Mouse (Mus musculus): ENCODE results near the gene S1pr2. TPM values are rescaled to one million over a fixed set of nuclear protein-coding genes. Genes with fewer than 3 reads are reported as not detected.
"Not testable (repeated sequence)": the region's sequence is repeated elsewhere in the genome, so short reads cannot be mapped to it uniquely, and the experiment has no call there.

The S1pr2 gene
- polyA plus RNA-seq, 1 experiment from 2014 or later: 6.8 TPM

- Histone ChIP-seq H3K4me3 (no peak overlapping the region), H3K27ac (no peak overlapping the region), H3K9me3 (replicated peaks) (no peaks in the 10 kb centered on the region), H3K36me3 (ENCODE audit: poor library complexity, severe bottlenecking) (peaks cover 28% of the 10 kb centered on the region), H3K27me3 (peaks cover 48% of the 10 kb centered on the region), H3K4me1 (peaks cover 10% of the 10 kb centered on the region), H3K4me2 (no peak overlapping the region), H3K9ac (no peak overlapping the region)
- ATAC-seq: no peak
- WGBS: 68% methylated on average over 5 of the region's 5 CpGs
These were observed 35.3 kb upstream of the S1pr2 start for GRCm38 (mm10) chr9:21011846-21012312.

- not testable (repeated sequence) for H3K9ac ChIP-seq; H3K4me3 ChIP-seq; H3K4me2 ChIP-seq; ATAC-seq; H3K9me3 ChIP-seq (replicated peaks); H3K27ac ChIP-seq
- WGBS: 81% methylated on average over 9 of the region's 9 CpGs
- Histone ChIP-seq H3K4me1 (peaks cover 10% of the 10 kb centered on the region), H3K36me3 (ENCODE audit: poor library complexity, severe bottlenecking) (peaks cover 35% of the 10 kb centered on the region), H3K27me3 (peaks cover 39% of the 10 kb centered on the region)
These were observed 34.5 kb upstream of the S1pr2 start for GRCm38 (mm10) chr9:21010939-21011541.

- Histone ChIP-seq H3K27me3 (peaks cover 33% of the 10 kb centered on the region), H3K4me3 (no peak overlapping the region), H3K4me1 (peaks cover 4% of the 10 kb centered on the region; the same call in 1 of the 2 replicates), H3K27ac (no peak overlapping the region), H3K9me3 (replicated peaks) (no peaks in the 10 kb centered on the region), H3K9ac (no peak overlapping the region), H3K36me3 (ENCODE audit: poor library complexity, severe bottlenecking) (peaks cover 42% of the 10 kb centered on the region), H3K4me2 (no peak overlapping the region)
- WGBS: 71% methylated on average over 2 of the region's 2 CpGs
- no peak for ATAC-seq
These were observed 33.8 kb upstream of the S1pr2 start for GRCm38 (mm10) chr9:21010362-21010761.

- 89% methylated on average over 7 of the region's 7 CpGs for WGBS
- Histone ChIP-seq H3K4me3 (no peak overlapping the region), H3K9ac (no peak overlapping the region), H3K9me3 (replicated peaks) (no peaks in the 10 kb centered on the region), H3K4me2 (no peak overlapping the region), H3K4me1 (peaks cover 8% of the 10 kb centered on the region), H3K27ac (no peak overlapping the region), H3K27me3 (peaks cover 12% of the 10 kb centered on the region), H3K36me3 (ENCODE audit: poor library complexity, severe bottlenecking) (peaks cover 51% of the 10 kb centered on the region)
- no peak for ATAC-seq
These were observed 31.4 kb upstream of the S1pr2 start for GRCm38 (mm10) chr9:21008007-21008406.

- Histone ChIP-seq H3K36me3 (ENCODE audit: poor library complexity, severe bottlenecking) (peaks cover 51% of the 10 kb centered on the region), H3K27me3 (peaks cover 7% of the 10 kb centered on the region), H3K9me3 (replicated peaks) (no peaks in the 10 kb centered on the region), H3K27ac (no peak overlapping the region), H3K9ac (no peak overlapping the region), H3K4me1 (peaks cover 8% of the 10 kb centered on the region), H3K4me2 (no peak overlapping the region), H3K4me3 (no peak overlapping the region)
- 89% methylated on average over 10 of the region's 10 CpGs for WGBS
- ATAC-seq: no peak
These were observed 30.9 kb upstream of the S1pr2 start for GRCm38 (mm10) chr9:21007313-21007952.

- Histone ChIP-seq H3K9ac (peak within 1 kb of the TSS; percentile 83), H3K4me3 (peak within 1 kb of the TSS; percentile 82), H3K4me1 (peaks cover 11% of the 10 kb centered on the region), H3K9me3 (replicated peaks) (no peaks in the 10 kb centered on the region), H3K27ac (peak within 1 kb of the TSS; percentile 68), H3K27me3 (no peaks in the 10 kb centered on the region), H3K36me3 (ENCODE audit: poor library complexity, severe bottlenecking) (peaks cover 33% of the 10 kb centered on the region), H3K4me2 (peak within 1 kb of the TSS; percentile 86)
- peak; percentile 92 for ATAC-seq
- under 1% methylated on average over 72 of the region's 72 CpGs for WGBS
These were observed 26.3 kb upstream of the S1pr2 start, which contains the start of gene Mrpl4 for GRCm38 (mm10) chr9:21002627-21003551. Gene Mrpl4 (plus strand): TSS chr9:21002738.

- peaks cover 11% of the 10 kb centered on the region for H3K4me1 ChIP-seq
- peak overlapping the region; percentile 82 for H3K4me3 ChIP-seq
- peak overlapping the region; percentile 86 for H3K4me2 ChIP-seq
- 11% methylated on average over 7 of the region's 7 CpGs for WGBS
- H3K9me3 ChIP-seq (replicated peaks): no peaks in the 10 kb centered on the region
- H3K9ac ChIP-seq: peak overlapping the region; percentile 83
- H3K27ac ChIP-seq: peak overlapping the region; percentile 68
- no peak; the same call in 1 of the 2 replicates for ATAC-seq
- H3K36me3 ChIP-seq (ENCODE audit: poor library complexity, severe bottlenecking): peaks cover 27% of the 10 kb centered on the region
- H3K27me3 ChIP-seq: no peaks in the 10 kb centered on the region
These were observed 25.7 kb upstream of the S1pr2 start for GRCm38 (mm10) chr9:21002270-21002626.

GRCm38 (mm10) chr9:21001651-21002200, 25.1 kb upstream of the S1pr2 start:
- peak overlapping the region; percentile 86; the same call in 1 of the 2 replicates for H3K4me2 ChIP-seq
- H3K4me1 ChIP-seq: peaks cover 11% of the 10 kb centered on the region
- H3K4me3 ChIP-seq: no peak overlapping the region
- WGBS: 79% methylated on average over 6 of the region's 6 CpGs
- H3K27ac ChIP-seq: no peak overlapping the region
- no peak for ATAC-seq
- no peaks in the 10 kb centered on the region for H3K9me3 ChIP-seq (replicated peaks)
- H3K36me3 ChIP-seq (ENCODE audit: poor library complexity, severe bottlenecking): peaks cover 22% of the 10 kb centered on the region
- no peak overlapping the region for H3K9ac ChIP-seq
- no peaks in the 10 kb centered on the region for H3K27me3 ChIP-seq

- Histone ChIP-seq H3K4me2 (no peak overlapping the region), H3K9ac (no peak overlapping the region), H3K9me3 (replicated peaks) (no peaks in the 10 kb centered on the region), H3K4me1 (peaks cover 11% of the 10 kb centered on the region), H3K4me3 (no peak overlapping the region), H3K36me3 (ENCODE audit: poor library complexity, severe bottlenecking) (peaks cover 14% of the 10 kb centered on the region), H3K27ac (no peak overlapping the region), H3K27me3 (no peaks in the 10 kb centered on the region)
- no peak for ATAC-seq
These were observed 24.2 kb upstream of the S1pr2 start for GRCm38 (mm10) chr9:21000811-21001210.

GRCm38 (mm10) chr9:20998337-20998736, 21.8 kb upstream of the S1pr2 start:
- not testable (repeated sequence) for H3K36me3 ChIP-seq (ENCODE audit: poor library complexity, severe bottlenecking); H3K27me3 ChIP-seq
- WGBS: 74% methylated on average over 1 of the region's 1 CpGs

GRCm38 (mm10) chr9:20997065-20997464, 20.5 kb upstream of the S1pr2 start:
- H3K36me3 ChIP-seq (ENCODE audit: poor library complexity, severe bottlenecking): no peaks in the 10 kb centered on the region
- no peak overlapping the region for H3K27ac ChIP-seq
- H3K27me3 ChIP-seq: no peaks in the 10 kb centered on the region
- no peaks in the 10 kb centered on the region for H3K9me3 ChIP-seq (replicated peaks)
- no peaks in the 10 kb centered on the region for H3K4me1 ChIP-seq
- no peak overlapping the region for H3K4me3 ChIP-seq
- H3K4me2 ChIP-seq: no peak overlapping the region
- no peak for ATAC-seq
- WGBS: 88% methylated on average over 8 of the region's 8 CpGs
- H3K9ac ChIP-seq: no peak overlapping the region

More at GRCm38 (mm10) chr9:20998337-20998736, 21.8 kb upstream of the S1pr2 start:
- ATAC-seq; H3K27ac ChIP-seq; H3K9me3 ChIP-seq (replicated peaks); H3K9ac ChIP-seq; H3K4me1 ChIP-seq; H3K4me2 ChIP-seq; H3K4me3 ChIP-seq: not testable (repeated sequence)

GRCm38 (mm10) chr9:20995069-20995468, 18.5 kb upstream of the S1pr2 start:
- H3K4me2 ChIP-seq: no peak overlapping the region
- H3K27ac ChIP-seq: no peak overlapping the region
- no peak overlapping the region for H3K9ac ChIP-seq
- no peak for ATAC-seq
- H3K4me1 ChIP-seq: no peaks in the 10 kb centered on the region
- H3K36me3 ChIP-seq (ENCODE audit: poor library complexity, severe bottlenecking): no peaks in the 10 kb centered on the region
- H3K27me3 ChIP-seq: no peaks in the 10 kb centered on the region
- 63% methylated on average over 3 of the region's 3 CpGs for WGBS
- H3K4me3 ChIP-seq: no peak overlapping the region
- H3K9me3 ChIP-seq (replicated peaks): no peaks in the 10 kb centered on the region

Measured in forebrain, embryonic 13.5 days (tissue).